Mouse (Mus musculus): ENCODE data around the gene Olfr967. TPM values are rescaled to one million over a fixed set of nuclear protein-coding genes. Genes with fewer than 3 reads are reported as not detected.

The Olfr967 gene
- not detected for total RNA-seq (2023)

GRCm38 (mm10) chr9:39745949-39746348, at the start of gene Olfr967:
Gene Olfr967, plus strand, starts transcription at chr9:39746249.

GRCm38 (mm10) chr9:39707017-39707416, 39.0 kb upstream of the Olfr967 start, which contains the start of gene Olfr149:
Gene Olfr149, minus strand, starts transcription at chr9:39707117.

DNA sequence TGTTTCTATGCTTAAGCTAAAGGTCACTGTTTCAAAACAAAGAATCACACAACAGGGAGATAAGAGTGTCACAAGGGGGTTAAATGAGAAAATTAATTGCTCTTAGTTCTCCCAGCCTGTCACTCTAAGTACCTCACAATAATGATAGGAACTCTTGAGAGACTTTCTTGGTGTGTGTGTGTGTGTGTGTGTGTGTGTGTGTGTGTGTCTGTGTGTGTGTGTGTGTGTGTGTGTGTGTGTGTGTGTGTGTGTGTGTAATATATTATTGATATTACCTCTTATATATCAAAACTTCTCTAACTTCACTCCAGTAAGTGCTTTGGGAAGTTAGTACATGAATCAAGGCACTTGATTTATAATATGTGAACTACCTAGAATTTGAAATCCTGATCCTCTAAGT, 35.0 kb upstream of the Olfr967 start, which contains the start of gene Olfr965:
TSS of gene Olfr965 (plus strand) at position 301 of the 400 bp plus-strand sequence.

GRCm38 (mm10) chr9:39730678-39731077, 15.4 kb upstream of the Olfr967 start, which contains the start of gene Olfr150:
Gene Olfr150, plus strand, starts transcription at chr9:39730978.

DNA sequence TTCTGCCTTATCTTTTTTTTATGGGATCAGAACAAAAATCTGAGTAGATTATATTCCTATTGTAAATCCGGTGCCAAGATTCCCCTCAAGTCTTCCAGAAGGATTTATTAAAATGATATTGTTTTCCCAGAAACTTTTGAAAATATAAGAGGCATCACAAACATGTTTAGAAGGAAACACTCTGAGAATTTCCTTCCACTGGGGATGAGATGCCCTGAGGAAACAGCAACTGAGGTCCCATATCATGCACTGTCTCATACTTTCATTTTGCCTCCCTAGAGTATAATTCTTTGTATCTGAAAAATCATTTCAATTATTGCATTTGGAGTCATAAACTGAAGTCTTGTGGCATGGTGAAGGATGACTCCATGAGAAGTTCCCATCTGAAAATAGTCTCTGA, 37.1 kb downstream of the Olfr967 start, which contains the start of gene Olfr968:
TSS of gene Olfr968 (minus strand) at position 101 of the 400 bp plus-strand sequence.

DNA sequence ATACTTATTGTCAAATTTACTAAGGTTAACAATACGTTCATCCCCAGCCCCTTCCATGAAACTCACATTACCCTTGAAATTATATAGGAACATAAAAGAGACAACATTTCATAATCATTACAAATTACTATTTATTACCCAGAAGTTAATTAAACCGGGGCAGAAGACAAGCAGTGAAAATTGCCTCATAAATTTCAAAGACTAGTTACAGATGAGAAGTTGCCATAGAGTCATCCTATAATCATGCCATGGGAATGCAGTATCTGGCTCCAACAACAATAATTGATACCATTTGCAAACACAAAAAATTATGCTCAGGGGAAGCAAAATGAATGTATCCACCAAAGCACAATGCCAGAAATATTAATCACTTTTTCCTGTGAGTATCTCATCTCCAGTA, 44.5 kb downstream of the Olfr967 start, which contains the start of gene Olfr969:
TSS of gene Olfr969 (plus strand) at position 388 of the 400 bp plus-strand sequence.

Other genes starting within 250 kb of the Olfr967 start
- not detected for gene Olfr957, start 230.4 kb upstream of the Olfr967 start, total RNA-seq (2023)
- not detected for gene Olfr958, start 192.2 kb upstream of the Olfr967 start, total RNA-seq (2023)
- not detected for gene Olfr959, start 170.7 kb upstream of the Olfr967 start, total RNA-seq (2023)
- not detected for gene AW551984, start 141.8 kb upstream of the Olfr967 start, total RNA-seq (2023)
- gene Olfr148, start 135.6 kb upstream of the Olfr967 start, total RNA-seq (2023) = not detected
- not detected for gene Olfr960, start 124.9 kb upstream of the Olfr967 start, total RNA-seq (2023)
- gene Olfr961, start 101.2 kb upstream of the Olfr967 start, total RNA-seq (2023) = not detected
- gene Olfr963, start 79.0 kb upstream of the Olfr967 start, total RNA-seq (2023) = not detected
- gene Olfr149, start 39.1 kb upstream of the Olfr967 start, total RNA-seq (2023) = not detected
- not detected for gene Olfr965, start 34.9 kb upstream of the Olfr967 start, total RNA-seq (2023)
- not detected for gene Olfr150, start 15.3 kb upstream of the Olfr967 start, total RNA-seq (2023)
- gene Olfr968, start 37.0 kb downstream of the Olfr967 start, total RNA-seq (2023) = not detected
- not detected for gene Olfr969, start 44.7 kb downstream of the Olfr967 start, total RNA-seq (2023)
- gene Olfr970, start 62.6 kb downstream of the Olfr967 start, total RNA-seq (2023) = not detected
- not detected for gene Olfr971, start 90.6 kb downstream of the Olfr967 start, total RNA-seq (2023)
- not detected for gene Olfr972, start 120.2 kb downstream of the Olfr967 start, total RNA-seq (2023)
- not detected for gene Olfr229, start 161.1 kb downstream of the Olfr967 start, total RNA-seq (2023)
- not detected for gene Olfr974, start 191.3 kb downstream of the Olfr967 start, total RNA-seq (2023)
- gene Olfr975, start 205.8 kb downstream of the Olfr967 start, total RNA-seq (2023) = not detected
- not detected for gene Olfr976, start 214.9 kb downstream of the Olfr967 start, total RNA-seq (2023)
- gene Olfr978, start 245.9 kb downstream of the Olfr967 start, total RNA-seq (2023) = not detected

Data from monocyte, adult 59 days (primary cell).